Mouse (Mus musculus) G1E (cell line): ENCODE results near the gene Best1.

Experiments used
- CTCF ChIP-seq: IDR thresholded peaks from 2 replicates; pipeline ENCODE4 v1.5.1; 2012; ENCODE audit warnings: low read depth, low read length, inconsistent platforms, mixed read lengths
- GATA1 ChIP-seq: IDR thresholded peaks from 2 replicates; pipeline ENCODE4 v1.6.1; 2012; ENCODE audit warnings: borderline replicate concordance, low read length, inconsistent platforms, mixed read lengths
- GATA2 ChIP-seq: IDR thresholded peaks from 2 replicates; pipeline ENCODE4 v1.6.1; 2012; ENCODE audit warnings: low read depth, low read length, inconsistent platforms, borderline replicate concordance
- POLR2AphosphoS5 ChIP-seq: IDR thresholded peaks from 2 replicates; pipeline ENCODE4 v1.6.1; 2012; ENCODE audit warnings: low read depth, low read length, inconsistent platforms; ENCODE audit not compliant: insufficient replicate concordance
- TAL1 ChIP-seq: conservative IDR thresholded peaks from 2 replicates; pipeline ENCODE4 v1.6.1; 2012; ENCODE audit warnings: low read depth, low read length, inconsistent platforms, mixed read lengths

DNA sequence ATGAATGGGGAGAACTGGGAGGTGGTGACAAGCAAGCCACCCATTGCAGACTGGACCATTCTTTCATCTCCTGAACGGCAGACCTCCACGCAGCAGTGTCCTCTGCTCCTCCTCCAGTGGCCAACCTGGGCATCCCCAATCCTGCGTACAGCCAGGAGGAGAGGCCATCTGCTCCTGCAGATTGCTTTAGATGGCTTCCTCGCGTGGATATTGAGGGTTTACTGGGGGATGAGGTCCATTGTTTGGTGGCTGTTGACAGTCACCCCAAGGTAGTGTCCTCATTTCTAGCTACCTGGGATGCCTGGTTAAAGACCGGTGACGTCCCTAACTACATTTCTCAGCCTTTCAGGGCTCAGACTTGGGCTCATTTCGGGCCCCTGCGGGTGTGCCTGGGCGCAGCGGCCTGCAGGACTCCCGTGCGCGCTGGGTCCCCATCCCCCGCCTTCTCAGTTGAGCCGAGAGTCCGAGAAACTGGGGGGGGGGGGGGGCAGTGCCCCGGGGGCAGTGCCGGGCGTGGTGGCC is 39.5 kb upstream of the Best1 start:
- no peak for TF ChIP-seq CTCF
- no peak for TF ChIP-seq GATA2
- no peak for TF ChIP-seq GATA1
- TF ChIP-seq TAL1, result no peak
- TF ChIP-seq POLR2AphosphoS5, result no peak
